Mouse (Mus musculus) ES-E14 (cell line): ENCODE data around the gene Ube4b. TPM values are rescaled to one million over a fixed set of nuclear protein-coding genes. Genes with fewer than 3 reads are reported as not detected.

Source experiments
- DNase-seq: peaks from one replicate; pipeline ENCODE4 v3.0.0-alpha.2; 2013; ENCODE audit warnings: low read depth, low spot score
- H3K27ac ChIP-seq: 2 replicates; pipeline ENCODE4 v1.5.1; 2012; ENCODE audit warnings: low read depth, mild to moderate bottlenecking, low read length, moderate library complexity, mixed read lengths; ENCODE audit not compliant: poor library complexity, insufficient read depth, severe bottlenecking
- H3K36me3 ChIP-seq: 2 replicates; pipeline ENCODE4 v1.6.1; 2012; ENCODE audit warnings: mild to moderate bottlenecking, low read length, moderate library complexity, mixed read lengths; ENCODE audit not compliant: control insufficient read depth, poor library complexity, insufficient read depth, severe bottlenecking
- H3K4me1 ChIP-seq, 2 experiments: fragments of 150-350 bp in 1 of 2; sonication (generic) in 1 of 2; 2 replicates each; pipeline ENCODE4 v1.6.1; 2012; ENCODE audit warnings: low read length in 2 of 2, mild to moderate bottlenecking in 1 of 2, mixed read lengths in 1 of 2; ENCODE audit not compliant: control insufficient read depth in 2 of 2, insufficient read depth in 2 of 2, poor library complexity in 1 of 2
- H3K4me3 ChIP-seq, 2 experiments: fragments of 150-350 bp in 1 of 2; sonication (generic) in 1 of 2; 2 replicates each; pipeline ENCODE4 v1.5.1; 2012; ENCODE audit warnings: low read length in 2 of 2, low read depth in 1 of 2, mild to moderate bottlenecking in 1 of 2, mixed read lengths in 1 of 2; ENCODE audit not compliant: insufficient read depth in 1 of 2, poor library complexity in 1 of 2, severe bottlenecking in 1 of 2
- H3K9ac ChIP-seq: 2 replicates; pipeline ENCODE4 v1.6.1; 2012; ENCODE audit warnings: low read depth, mild to moderate bottlenecking, low read length, mixed read lengths; ENCODE audit not compliant: poor library complexity, insufficient read depth, severe bottlenecking
- H3K9me3 ChIP-seq: fragments of 150-350 bp; sonication (generic); 2 replicates; pipeline ENCODE4 v1.6.1; 2012; ENCODE audit warnings: low read depth, mild to moderate bottlenecking, low read length; ENCODE audit not compliant: control insufficient read depth, insufficient read depth
- CHD2 ChIP-seq: IDR thresholded peaks from 2 replicates; pipeline ENCODE4 v1.6.1; 2014; ENCODE audit warnings: mild to moderate bottlenecking, low read depth, low read length, inconsistent platforms
- HCFC1 ChIP-seq: IDR thresholded peaks from 2 replicates; pipeline ENCODE4 v1.6.1; 2012; ENCODE audit warnings: low read length, inconsistent platforms, borderline replicate concordance; ENCODE audit not compliant: insufficient read depth
- MAFK ChIP-seq: IDR thresholded peaks from 2 replicates; pipeline ENCODE4 v1.6.1; 2014; ENCODE audit warnings: mild to moderate bottlenecking, low read depth, low read length, inconsistent platforms; ENCODE audit not compliant: insufficient read depth
- ZC3H11A ChIP-seq: IDR thresholded peaks from 2 replicates; pipeline ENCODE4 v1.6.1; 2012; ENCODE audit warnings: low read depth, mild to moderate bottlenecking, inconsistent platforms, low read length, borderline replicate concordance
- ZNF384 ChIP-seq: IDR thresholded peaks from 2 replicates; pipeline ENCODE4 v1.6.1; 2012; ENCODE audit warnings: low read depth, low read length, inconsistent platforms
- in situ Hi-C, 2 experiments: fragments of 600-800 bp; cut with MboI; formaldehyde crosslinking; loops; one replicate each; pipeline ENCODE4 v1.15.1; 2025; ENCODE audit warnings: low sequenced_read_pairs in 2 of 2, inconsistent platforms in 1 of 2; ENCODE audit not compliant: unreplicated experiment in 2 of 2
- total RNA-seq: library from RNA; depleted of rRNA; stranded (reverse); fragments of 300-350 nt; gene quantifications from 2 replicates; pipeline ENCODE4 v1.2.3, GENCODE M21; 2012

The Ube4b gene
- total RNA-seq, 1 experiment: 72.4 TPM

- no peak overlapping the region for H3K4me3 ChIP-seq
- H3K4me1 ChIP-seq: peaks cover 0 to 11% of the 10 kb centered on the region in 2 experiments; a peak in 1 of 4 replicates
- TF ChIP-seq ZNF384 (no peak), ZC3H11A (no peak), HCFC1 (no peak), CHD2 (no peak), MAFK (no peak)
- DNase-seq: no peak
- in situ Hi-C loops: no loop called here
- no peak overlapping the region for H3K9ac ChIP-seq
- H3K36me3 ChIP-seq: peaks cover 2% of the 10 kb centered on the region; the same call in 1 of the 2 replicates
- H3K9me3 ChIP-seq: no peaks in the 10 kb centered on the region
- no peak overlapping the region for H3K27ac ChIP-seq
These were observed 10.1 kb downstream of the Ube4b start for GRCm38 (mm10) chr4:149416417-149416816.

- in situ Hi-C loops: no loop called here
- TF ChIP-seq HCFC1 (no peak), MAFK (no peak), ZNF384 (no peak), CHD2 (no peak), ZC3H11A (no peak)
- H3K4me3 ChIP-seq: no peak overlapping the region
- no peak overlapping the region for H3K9ac ChIP-seq
- H3K36me3 ChIP-seq: peaks cover 2% of the 10 kb centered on the region; the same call in 1 of the 2 replicates
- no peaks in the 10 kb centered on the region for H3K9me3 ChIP-seq
- H3K4me1 ChIP-seq: peaks cover 0 to 11% of the 10 kb centered on the region in 2 experiments; a peak in 1 of 4 replicates
- no peak overlapping the region for H3K27ac ChIP-seq
- no peak for DNase-seq
These were observed 10.8 kb downstream of the Ube4b start for GRCm38 (mm10) chr4:149415651-149416169.

GRCm38 (mm10) chr4:149414259-149414658, 12.3 kb downstream of the Ube4b start:
- no peak overlapping the region for H3K4me3 ChIP-seq
- no peak overlapping the region for H3K9ac ChIP-seq
- H3K9me3 ChIP-seq: no peaks in the 10 kb centered on the region
- peaks cover 0 to 16% of the 10 kb centered on the region in 2 experiments; a peak in 1 of 4 replicates for H3K4me1 ChIP-seq
- no peak for DNase-seq
- peaks cover 2% of the 10 kb centered on the region; the same call in 1 of the 2 replicates for H3K36me3 ChIP-seq
- no peak overlapping the region for H3K27ac ChIP-seq
- TF ChIP-seq MAFK (no peak), CHD2 (no peak), ZNF384 (no peak), ZC3H11A (no peak), HCFC1 (no peak)
- in situ Hi-C loops: no loop called here

GRCm38 (mm10) chr4:149409759-149410158, 16.8 kb downstream of the Ube4b start:
- Histone ChIP-seq H3K4me1 (peaks cover 5 to 31% of the 10 kb centered on the region in 2 experiments), H3K36me3 (peaks cover 2% of the 10 kb centered on the region; the same call in 1 of the 2 replicates), H3K4me3 (no peak overlapping the region), H3K9me3 (no peaks in the 10 kb centered on the region), H3K27ac (no peak overlapping the region), H3K9ac (no peak overlapping the region)
- no peak for DNase-seq
- in situ Hi-C loops: no loop called here
- no peak for TF ChIP-seq MAFK
- TF ChIP-seq ZC3H11A: no peak
- no peak for TF ChIP-seq CHD2
- TF ChIP-seq ZNF384: no peak
- TF ChIP-seq HCFC1: no peak

- TF ChIP-seq CHD2: no peak
- TF ChIP-seq MAFK: no peak
- no peak for TF ChIP-seq HCFC1
- TF ChIP-seq ZC3H11A: no peak
- no peak for TF ChIP-seq ZNF384
- Histone ChIP-seq H3K4me3 (no peak overlapping the region), H3K27ac (no peak overlapping the region), H3K4me1 (peaks cover 5 to 39% of the 10 kb centered on the region in 2 experiments), H3K9ac (no peak overlapping the region), H3K9me3 (no peaks in the 10 kb centered on the region), H3K36me3 (peaks cover 2% of the 10 kb centered on the region; the same call in 1 of the 2 replicates)
- DNase-seq: no peak
- in situ Hi-C loops: no loop called here
These were observed 18.2 kb downstream of the Ube4b start for GRCm38 (mm10) chr4:149408331-149408730.
